Mouse (Mus musculus) adrenal gland, postnatal 10 days (tissue): ENCODE measurements at regions not wholly inside any gene's neighbourhood (a gene's known extent, or its start where the extent isn't known, plus 50 kb on each side); places are given as distances from the start of the nearest gene placed in this dataset.

Source experiments
- DNase-seq: peaks from one replicate; pipeline ENCODE4 v3.0.0; 2021; ENCODE audit warnings: mixed read lengths

DNA sequence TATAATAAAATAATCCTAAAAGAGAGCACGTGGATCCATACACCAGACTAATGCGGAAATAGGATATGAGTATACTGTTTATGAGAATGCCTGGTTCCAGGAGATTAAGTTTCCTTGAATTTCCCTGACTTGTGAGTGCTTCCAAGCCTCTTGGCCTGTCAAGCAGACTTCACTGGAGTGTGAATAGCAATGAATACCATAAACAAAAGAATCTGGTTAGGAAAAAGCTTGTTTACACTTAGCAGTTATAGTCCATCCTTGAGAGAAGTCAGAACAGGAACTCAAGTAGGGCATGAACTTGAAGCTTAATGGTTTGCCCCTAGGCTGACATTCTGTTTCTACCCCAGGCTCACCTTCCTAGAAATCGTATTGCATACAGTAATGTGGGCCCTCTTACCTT is 368.8 kb downstream of the Wdr20rt start:
- no peak for DNase-seq

DNA sequence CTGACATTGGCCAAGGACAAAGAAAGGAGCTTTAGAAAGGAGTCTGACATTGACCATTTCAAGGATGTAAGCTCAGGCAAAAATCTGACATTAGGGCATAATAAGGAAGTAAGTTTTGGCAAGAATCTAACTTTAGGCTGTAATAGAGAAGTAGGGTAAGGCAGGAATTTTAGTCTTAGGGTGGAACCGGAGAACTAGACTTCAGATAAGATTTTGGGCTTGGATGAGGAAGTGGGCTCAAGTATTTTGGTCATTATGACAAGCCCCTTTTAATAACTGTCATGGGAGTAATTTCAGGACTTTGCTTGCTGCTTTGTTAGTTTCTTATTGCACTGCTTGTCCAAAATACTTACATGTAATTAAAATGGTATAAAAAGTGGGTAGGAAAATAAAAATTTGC is 418.9 kb downstream of the Wdr20rt start:
- DNase-seq, result no peak

GRCm38 (mm10) chr12:65656772-65657171 is 431.5 kb downstream of the Wdr20rt start:
- DNase-seq, result no peak

GRCm38 (mm10) chr12:65671673-65672072 is 446.4 kb downstream of the Wdr20rt start:
- no peak for DNase-seq

DNA sequence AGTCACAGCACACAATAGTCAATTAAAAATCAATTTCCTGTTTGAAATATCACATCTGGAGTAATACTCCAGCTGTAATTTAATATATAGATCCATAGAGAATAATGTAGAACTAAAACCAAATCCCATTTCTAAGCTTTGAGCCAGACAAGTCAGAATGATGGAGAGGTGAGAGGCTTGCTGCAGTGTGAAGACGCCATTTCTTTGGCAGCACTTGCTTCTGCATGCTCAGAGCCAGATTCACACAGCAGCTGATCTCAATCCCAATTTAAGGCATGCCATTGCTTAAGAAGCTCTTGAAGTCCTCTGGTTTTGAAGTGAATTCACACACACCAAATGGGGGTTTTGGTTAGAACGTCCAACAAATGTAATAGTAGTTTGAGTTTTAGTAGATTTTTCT is 447.9 kb downstream of the Wdr20rt start:
- no peak for DNase-seq

DNA sequence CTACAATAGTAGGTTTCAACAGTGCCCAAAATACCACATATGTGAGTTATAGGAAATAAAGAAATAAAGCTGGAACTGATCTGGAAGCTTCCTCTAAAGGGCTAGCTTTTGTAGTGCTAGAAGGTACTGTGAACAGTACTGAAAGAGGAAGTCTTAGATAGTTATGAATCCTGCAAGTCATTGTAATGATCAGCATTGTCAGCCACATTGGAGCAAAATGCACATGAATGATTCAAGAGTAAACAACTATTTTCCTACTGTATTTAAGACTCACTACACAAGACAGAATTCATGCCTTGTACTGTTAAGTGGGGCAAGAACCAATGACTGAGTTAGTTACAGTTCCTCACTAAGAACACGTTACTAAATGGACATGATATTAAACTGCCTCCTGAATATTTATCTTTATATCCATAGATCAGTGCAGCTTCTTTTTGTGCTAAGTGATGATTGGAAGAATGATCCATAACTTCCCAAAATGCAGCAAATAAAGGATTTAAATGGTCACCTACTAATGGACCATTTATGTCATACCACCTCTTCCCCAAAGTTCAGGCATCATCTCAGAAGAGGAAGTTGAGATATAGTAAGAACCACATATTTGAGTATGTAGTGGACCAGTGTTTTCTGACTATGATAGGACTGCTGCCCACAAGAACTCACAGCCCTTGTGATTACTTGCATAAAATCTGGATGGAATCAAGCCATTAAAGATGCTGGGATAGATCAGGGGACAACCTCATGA is 449.8 kb downstream of the Wdr20rt start:
- no peak for DNase-seq

GRCm38 (mm10) chr12:65680335-65680734 is 455.0 kb downstream of the Wdr20rt start:
- no peak for DNase-seq

DNA sequence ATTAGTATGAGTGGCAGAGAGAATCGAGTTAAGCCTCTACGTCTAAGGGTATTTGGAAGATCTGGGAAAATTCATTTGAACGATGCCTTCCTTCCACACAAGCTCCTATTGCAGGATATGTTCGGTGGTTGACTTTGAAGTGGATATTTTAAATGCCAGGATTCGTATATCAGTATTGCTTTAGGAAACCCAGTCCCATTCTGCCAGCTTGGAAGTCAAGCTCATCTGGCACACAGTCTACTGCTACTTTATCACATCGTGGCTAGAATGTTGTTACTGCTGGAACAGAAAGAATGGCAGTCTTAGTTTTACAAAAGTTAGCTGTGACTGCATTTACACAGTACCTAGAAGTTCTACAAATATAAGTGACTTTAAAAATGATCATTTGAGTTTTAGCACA is 456.5 kb downstream of the Wdr20rt start:
- DNase-seq, result no peak

- DNase-seq, result no peak
These were observed 479.7 kb downstream of the Wdr20rt start for GRCm38 (mm10) chr12:65704985-65705384.

DNA sequence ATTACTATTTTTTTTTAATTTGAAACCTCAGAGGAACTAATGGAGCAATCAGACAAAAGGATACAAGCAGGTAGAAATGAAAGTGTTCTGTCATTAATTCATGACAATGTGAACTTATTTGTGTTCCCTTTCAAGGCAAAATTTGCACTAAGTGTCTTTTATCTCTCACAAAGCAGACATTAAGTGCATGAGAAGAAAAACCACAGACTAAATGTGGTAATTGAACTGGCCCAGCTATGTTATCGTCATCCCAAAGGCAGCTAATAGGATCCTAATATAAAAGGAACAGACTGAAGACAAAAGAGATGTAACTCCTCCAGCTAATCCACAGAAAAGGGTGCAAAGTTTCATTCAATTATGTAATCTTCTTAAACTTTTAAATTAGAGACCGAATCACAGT is 487.0 kb downstream of the Wdr20rt start:
- no peak for DNase-seq
